Mouse (Mus musculus) intestine, postnatal 0 days (tissue): ENCODE data around the gene Eif2a. TPM values are rescaled to one million over a fixed set of nuclear protein-coding genes. Genes with fewer than 3 reads are reported as not detected.
"Not testable (repeated sequence)": the region's sequence is repeated elsewhere in the genome, so short reads cannot be mapped to it uniquely, and the experiment has no call there.

Source experiments
- ATAC-seq: fragments of 200-750 bp; cut with Nextera tagmentation; 2 replicates; pipeline ENCODE4 v1.8.0; 2017; ENCODE audit warnings: mild to moderate bottlenecking, moderate TSS enrichment, moderate library complexity
- H3K27ac ChIP-seq: fragments of 300-500 bp; sonication (generic); 2 replicates; pipeline ENCODE4 v1.5.1; 2014; ENCODE audit warnings: mild to moderate bottlenecking, low read depth, low read length, moderate library complexity
- H3K27me3 ChIP-seq: fragments of 300-500 bp; sonication (generic); replicated peaks from 2 replicates; pipeline ENCODE4 v1.6.1; 2014; ENCODE audit warnings: low read length, mixed read lengths; ENCODE audit not compliant: control insufficient read depth, insufficient read depth
- H3K36me3 ChIP-seq: fragments of 300-500 bp; sonication (generic); 2 replicates; pipeline ENCODE4 v1.6.1; 2014; ENCODE audit warnings: mild to moderate bottlenecking, moderate library complexity; ENCODE audit not compliant: control insufficient read depth, insufficient read depth
- H3K4me1 ChIP-seq: fragments of 300-500 bp; sonication (generic); replicated peaks from 2 replicates; pipeline ENCODE4 v1.6.1; 2014; ENCODE audit warnings: antibody characterized with exemption, low read length, mixed read lengths; ENCODE audit not compliant: control insufficient read depth, insufficient read depth
- H3K4me2 ChIP-seq: fragments of 300-500 bp; sonication (generic); replicated peaks from 2 replicates; pipeline ENCODE4 v1.6.1; 2014; ENCODE audit warnings: low read depth, mild to moderate bottlenecking, moderate library complexity
- H3K4me3 ChIP-seq: fragments of 300-500 bp; sonication (generic); 2 replicates; pipeline ENCODE4 v1.5.1; 2014; ENCODE audit warnings: low read depth, low read length
- H3K9ac ChIP-seq: fragments of 300-500 bp; sonication (generic); 2 replicates; pipeline ENCODE4 v1.6.1; 2014; ENCODE audit warnings: mild to moderate bottlenecking, low read depth, low read length
- H3K9me3 ChIP-seq: fragments of 300-500 bp; sonication (generic); 2 replicates; pipeline ENCODE4 v1.6.1; 2016; ENCODE audit warnings: mixed run types; ENCODE audit not compliant: control insufficient read depth
- CTCF ChIP-seq: sonication (generic); IDR thresholded peaks from 2 replicates; pipeline ENCODE4 v1.5.1; 2016; ENCODE audit warnings: low read depth, mild to moderate bottlenecking, control low read depth, antibody characterized with exemption, moderate library complexity
- WGBS: fragments of 180-500 bp; shearing (Covaris S2); extraction: QIAGEN DNeasy Blood & Tissue Kit; methylation state at CpG from one replicate; pipeline ENCODE4 v1.1.7; 2014; 5-methylcytosine and 5-hydroxymethylcytosine counted together
- polyA plus RNA-seq: library from polyadenylated mRNA; unstranded; fragments of >200 nt; fragmentation: Nextera tagmentation; extraction: Ambion mirVana; gene quantifications from 2 replicates; pipeline ENCODE4 v1.2.1, GENCODE M21; 2015

Gene Eif2a
- polyA plus RNA-seq, 1 experiment from 2014 or later: 29.2 TPM

DNA sequence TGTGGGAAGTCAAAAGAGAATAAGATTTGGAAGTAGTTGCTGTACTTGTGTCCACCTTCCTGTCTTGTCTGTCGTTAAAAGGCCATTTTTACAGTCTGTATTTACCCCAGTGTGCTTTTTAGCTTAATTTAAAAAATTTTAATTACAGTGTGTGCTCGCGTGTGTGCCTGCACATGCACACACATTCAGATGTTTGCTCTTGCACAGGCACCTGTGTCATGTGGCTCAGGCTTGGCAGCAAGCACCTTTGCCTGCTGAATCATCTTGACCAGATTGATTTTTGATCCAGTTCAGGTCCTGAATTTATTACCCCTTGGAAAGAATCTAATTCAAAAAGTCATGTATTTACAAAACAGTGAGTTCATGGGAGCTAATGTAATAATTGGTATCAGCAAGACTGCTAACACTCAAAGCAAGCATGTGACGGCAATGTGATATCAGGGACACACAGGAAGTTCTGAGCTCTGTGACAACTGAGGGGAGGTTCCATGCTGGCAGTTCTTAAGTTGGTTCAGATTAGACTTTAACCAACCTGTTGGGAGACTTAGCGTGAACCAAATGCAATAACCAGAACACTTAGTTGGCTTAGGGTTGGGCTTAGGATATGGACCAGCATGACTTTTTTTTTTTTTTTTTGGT lies 57.3 kb downstream of the Eif2a start:
- Histone ChIP-seq H3K9ac (no peak overlapping the region), H3K4me3 (no peak overlapping the region), H3K4me2 (no peak overlapping the region; the same call in 1 of the 2 replicates), H3K36me3 (peaks cover 24% of the 10 kb centered on the region), H3K4me1 (no peaks in the 10 kb centered on the region; the same call in 1 of the 2 replicates), H3K27me3 (no peaks in the 10 kb centered on the region), H3K9me3 (no peaks in the 10 kb centered on the region), H3K27ac (peak overlapping the region; percentile 16; the same call in 1 of the 2 replicates)
- WGBS: 55% methylated on average over 5 of the region's 5 CpGs
- TF ChIP-seq CTCF: no peak
- peak; percentile 75 for ATAC-seq

DNA sequence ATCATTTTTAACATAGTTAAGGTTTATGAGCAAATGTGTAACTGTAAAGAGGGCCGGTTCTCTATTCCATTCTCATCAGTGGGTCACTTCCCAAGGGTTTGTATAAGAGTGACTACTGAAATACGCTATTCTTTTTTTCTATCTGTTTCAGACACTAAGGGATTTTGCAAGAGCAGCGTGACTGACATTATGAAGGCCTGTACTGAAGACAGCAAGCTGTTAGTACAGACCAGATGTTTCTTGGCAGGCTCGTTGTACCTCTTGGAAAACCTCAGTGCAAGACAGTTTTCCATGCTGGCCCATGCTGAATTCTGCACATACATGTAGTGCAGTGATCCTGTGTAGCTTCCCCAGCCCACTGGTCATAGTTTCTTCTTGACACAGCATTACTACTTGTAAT lies 64.9 kb downstream of the Eif2a start:
- not testable (repeated sequence) for H3K4me1 ChIP-seq, H3K4me2 ChIP-seq, H3K27ac ChIP-seq, H3K9me3 ChIP-seq, H3K4me3 ChIP-seq, H3K27me3 ChIP-seq, ATAC-seq, H3K9ac ChIP-seq
- peaks cover 56% of the 10 kb centered on the region for H3K36me3 ChIP-seq
- 81% methylated on average over 4 of the region's 4 CpGs for WGBS

DNA sequence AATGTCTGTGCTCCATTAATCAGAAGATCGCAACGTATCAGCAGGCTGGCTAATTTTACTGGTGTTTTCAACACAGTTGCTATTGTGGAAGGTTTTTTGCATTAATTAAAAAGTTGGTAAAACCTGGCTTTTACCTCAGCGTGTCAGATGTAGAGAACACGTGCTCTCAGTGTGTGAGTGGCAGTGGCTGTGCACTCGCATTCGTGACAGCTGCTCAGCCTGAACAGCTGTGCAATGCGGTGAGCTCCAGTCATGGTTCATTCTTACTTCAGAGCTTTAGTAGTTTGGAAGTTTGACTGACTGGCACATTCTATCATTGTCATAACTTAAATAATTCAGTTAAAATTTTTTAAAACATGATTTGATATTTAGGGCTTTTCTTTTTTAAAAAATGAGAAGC lies 67.0 kb downstream of the Eif2a start:
- H3K4me1 ChIP-seq, H3K9me3 ChIP-seq, H3K4me2 ChIP-seq, ATAC-seq, H3K27ac ChIP-seq, H3K9ac ChIP-seq, H3K27me3 ChIP-seq, H3K4me3 ChIP-seq: not testable (repeated sequence)
- 87% methylated on average over 7 of the region's 7 CpGs for WGBS
- peaks cover 40% of the 10 kb centered on the region for H3K36me3 ChIP-seq

DNA sequence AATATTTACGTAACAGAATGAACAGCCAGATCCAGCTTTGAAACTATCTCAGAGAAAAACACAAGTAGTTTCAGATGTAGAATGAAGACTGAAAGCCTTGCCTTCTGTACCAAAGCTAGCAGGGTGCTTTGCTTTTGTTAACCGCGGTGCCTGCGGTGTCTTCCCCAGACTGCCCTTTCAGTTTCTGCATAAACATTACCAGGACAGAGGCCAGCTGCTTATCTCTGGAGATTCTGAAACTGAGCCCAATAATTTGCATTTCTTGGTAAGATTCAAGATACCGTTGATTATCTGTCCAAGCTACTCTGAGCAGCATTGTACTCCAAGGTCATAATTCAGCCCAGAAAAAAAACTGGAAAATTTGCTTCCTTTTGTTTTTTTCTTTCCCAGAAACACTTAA lies 68.0 kb downstream of the Eif2a start:
- H3K4me3 ChIP-seq: no peak overlapping the region
- 46% methylated on average over 5 of the region's 5 CpGs for WGBS
- H3K4me1 ChIP-seq: no peaks in the 10 kb centered on the region
- ATAC-seq: no peak
- no peak overlapping the region for H3K9ac ChIP-seq
- H3K9me3 ChIP-seq: no peaks in the 10 kb centered on the region
- no peak overlapping the region for H3K4me2 ChIP-seq
- H3K27ac ChIP-seq: no peak overlapping the region
- TF ChIP-seq CTCF: no peak
- peaks cover 33% of the 10 kb centered on the region for H3K36me3 ChIP-seq
- no peaks in the 10 kb centered on the region for H3K27me3 ChIP-seq

Other genes with a start within 250 kb of the Eif2a start
- 10.5 and 13.2 TPM in 2 replicates for gene Tsc22d2, start 111.1 kb upstream of the Eif2a start, polyA plus RNA-seq
- gene Serp1, start 71 bp downstream of the Eif2a start, polyA plus RNA-seq: 156 TPM in 2 replicates
- 28.0 and 31.5 TPM in 2 replicates for gene Selenot, start 50.8 kb downstream of the Eif2a start, polyA plus RNA-seq
- not detected in 2 replicates for gene Erich6, start 111.4 kb downstream of the Eif2a start, polyA plus RNA-seq
- gene Siah2, start 166.6 kb downstream of the Eif2a start, polyA plus RNA-seq: 4.6 and 5.3 TPM in 2 replicates